Mouse (Mus musculus): Measurements from ENCODE around the gene Sdhb. TPM values are rescaled to one million over a fixed set of nuclear protein-coding genes. Genes with fewer than 3 reads are reported as not detected.

Gene Sdhb
- total RNA-seq, 2 experiments from 2014 or later, result 197 to 203 TPM

GRCm38 (mm10) chr4:140964620-140965019 lies 3.6 kb downstream of the Sdhb start:
- intact Hi-C loops (cut with DNase I), result loop anchor here (2.0 kb wide), 1 partner anchor 66 kb away; no protein-coding TSS in a partner anchor
- DNase-seq (ENCODE audit: extremely low spot score in 1 of 2, low spot score in 2 of 2), result peak; percentile 80 to 82

- intact Hi-C loops (cut with DNase I), result no loop called here
- DNase-seq (ENCODE audit: extremely low spot score in 1 of 2, low spot score in 2 of 2), result no peak
Observed at GRCm38 (mm10) chr4:140967386-140968159, 6.6 kb downstream of the Sdhb start.

- DNase-seq (ENCODE audit: extremely low spot score in 1 of 2, low spot score in 2 of 2), result no peak
- intact Hi-C loops (cut with DNase I), result no loop called here
Observed at GRCm38 (mm10) chr4:140971691-140972090, 10.7 kb downstream of the Sdhb start.

GRCm38 (mm10) chr4:140974408-140974807 lies 13.4 kb downstream of the Sdhb start:
- peak in 1 of 2 experiments; percentile 25 for DNase-seq (ENCODE audit: extremely low spot score in 1 of 2, low spot score in 2 of 2)
- intact Hi-C loops (cut with DNase I), result no loop called here

GRCm38 (mm10) chr4:140975356-140975755 lies 14.4 kb downstream of the Sdhb start:
- no peak for DNase-seq (ENCODE audit: extremely low spot score in 1 of 2, low spot score in 2 of 2)
- intact Hi-C loops (cut with DNase I), result no loop called here

GRCm38 (mm10) chr4:140977278-140977677 lies 16.3 kb downstream of the Sdhb start:
- intact Hi-C loops (cut with DNase I), result no loop called here
- no peak for DNase-seq (ENCODE audit: extremely low spot score in 1 of 2, low spot score in 2 of 2)

- intact Hi-C loops (cut with DNase I), result no loop called here
- no peak for DNase-seq (ENCODE audit: extremely low spot score in 1 of 2, low spot score in 2 of 2)
Observed at GRCm38 (mm10) chr4:140977886-140978692, 17.1 kb downstream of the Sdhb start.

- intact Hi-C loops (cut with DNase I), result no loop called here
- DNase-seq (ENCODE audit: extremely low spot score in 1 of 2, low spot score in 2 of 2), result no peak
Observed at GRCm38 (mm10) chr4:140981605-140982004, 20.6 kb downstream of the Sdhb start.

- intact Hi-C loops (cut with DNase I), result no loop called here
- no peak for DNase-seq (ENCODE audit: extremely low spot score in 1 of 2, low spot score in 2 of 2)
Observed at GRCm38 (mm10) chr4:140982808-140983207, 21.8 kb downstream of the Sdhb start.

- DNase-seq (ENCODE audit: extremely low spot score in 1 of 2, low spot score in 2 of 2), result peak in 1 of 2 experiments; percentile 79
- intact Hi-C loops (cut with DNase I), result no loop called here
Observed at GRCm38 (mm10) chr4:140983442-140983841, 22.4 kb downstream of the Sdhb start.

GRCm38 (mm10) chr4:140984544-140984943 lies 23.5 kb downstream of the Sdhb start:
- no peak for DNase-seq (ENCODE audit: extremely low spot score in 1 of 2, low spot score in 2 of 2)
- intact Hi-C loops (cut with DNase I), result no loop called here

- no peak for DNase-seq (ENCODE audit: extremely low spot score in 1 of 2, low spot score in 2 of 2)
- intact Hi-C loops (cut with DNase I), result no loop called here
Observed at GRCm38 (mm10) chr4:140986024-140986710, 25.2 kb downstream of the Sdhb start.

- peak; percentile 90 to 95 for DNase-seq (ENCODE audit: extremely low spot score in 1 of 2, low spot score in 2 of 2)
- intact Hi-C loops (cut with DNase I), result no loop called here
Observed at GRCm38 (mm10) chr4:140986711-140987395, 25.9 kb downstream of the Sdhb start, which contains the start of gene Atp13a2. Gene Atp13a2, plus strand, starts transcription at chr4:140986873.

- intact Hi-C loops (cut with DNase I), result no loop called here
- DNase-seq (ENCODE audit: extremely low spot score in 1 of 2, low spot score in 2 of 2), result no peak
Observed at GRCm38 (mm10) chr4:140987476-140987875, 26.5 kb downstream of the Sdhb start.

GRCm38 (mm10) chr4:140988706-140989290 lies 27.8 kb downstream of the Sdhb start:
- intact Hi-C loops (cut with DNase I), result no loop called here
- no peak for DNase-seq (ENCODE audit: extremely low spot score in 1 of 2, low spot score in 2 of 2)

GRCm38 (mm10) chr4:140989447-140989846 lies 28.4 kb downstream of the Sdhb start:
- DNase-seq (ENCODE audit: extremely low spot score in 1 of 2, low spot score in 2 of 2), result no peak
- intact Hi-C loops (cut with DNase I), result no loop called here

GRCm38 (mm10) chr4:140992215-140992614 lies 31.2 kb downstream of the Sdhb start:
- no peak for DNase-seq (ENCODE audit: extremely low spot score in 1 of 2, low spot score in 2 of 2)
- intact Hi-C loops (cut with DNase I), result no loop called here

GRCm38 (mm10) chr4:140993846-140994245 lies 32.8 kb downstream of the Sdhb start:
- intact Hi-C loops (cut with DNase I), result no loop called here
- DNase-seq (ENCODE audit: extremely low spot score in 1 of 2, low spot score in 2 of 2), result no peak
